Mouse (Mus musculus): ENCODE measurements around the gene Cldn9. TPM values are rescaled to one million over a fixed set of nuclear protein-coding genes. Genes with fewer than 3 reads are reported as not detected.

Gene Cldn9
- not detected for polyA plus RNA-seq (2017; shearing (Covaris generic))

GRCm38 (mm10) chr17:23683856-23684672 is at the start of gene Cldn9:
Gene Cldn9 (minus strand): TSS chr17:23684026.

DNA sequence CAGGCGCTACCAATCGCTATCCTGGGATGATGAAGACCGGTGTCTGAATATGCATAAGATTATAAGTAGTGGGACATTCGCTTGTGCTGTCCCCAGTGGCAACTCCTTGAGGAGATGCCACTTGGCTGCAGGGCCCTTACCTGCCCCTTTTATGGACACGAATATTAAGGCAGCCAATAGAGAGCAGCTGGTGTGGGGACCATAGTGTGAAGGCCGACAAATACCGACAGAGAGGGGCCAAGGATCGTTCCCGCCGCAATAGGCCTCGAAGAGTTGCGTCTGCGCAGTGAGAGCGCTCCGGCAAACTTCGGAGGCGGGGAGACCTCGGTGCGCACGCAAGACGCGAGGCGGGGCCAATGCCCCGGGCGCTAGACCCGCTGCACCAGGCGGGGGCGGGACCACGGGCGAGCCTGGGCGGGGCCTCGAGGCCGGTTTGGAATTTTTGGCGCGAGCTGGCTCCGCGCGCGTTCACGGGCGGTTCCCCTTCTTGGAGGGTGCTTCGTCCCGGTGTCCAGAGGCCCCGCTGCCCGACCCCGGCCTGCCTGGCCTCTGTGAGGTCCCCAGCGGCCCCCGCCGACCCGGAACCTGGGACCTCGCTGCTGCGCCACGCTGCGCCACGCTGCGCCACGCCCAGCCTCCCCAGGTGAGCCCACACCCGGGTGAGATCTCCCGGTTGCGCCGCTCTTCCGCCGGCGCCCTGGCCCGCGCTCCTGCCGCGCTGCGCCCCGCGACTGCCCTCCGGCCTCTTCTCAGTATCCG is 42.4 kb upstream of the Cldn9 start, which contains the start of gene Pkmyt1:
TSS of gene Pkmyt1 (plus strand) at position 338 of the 759 bp plus-strand sequence.

GRCm38 (mm10) chr17:23722376-23723125 is 38.7 kb upstream of the Cldn9 start, which contains the start of gene 1520401A03Rik:
Gene 1520401A03Rik (minus strand): TSS chr17:23722783.

DNA sequence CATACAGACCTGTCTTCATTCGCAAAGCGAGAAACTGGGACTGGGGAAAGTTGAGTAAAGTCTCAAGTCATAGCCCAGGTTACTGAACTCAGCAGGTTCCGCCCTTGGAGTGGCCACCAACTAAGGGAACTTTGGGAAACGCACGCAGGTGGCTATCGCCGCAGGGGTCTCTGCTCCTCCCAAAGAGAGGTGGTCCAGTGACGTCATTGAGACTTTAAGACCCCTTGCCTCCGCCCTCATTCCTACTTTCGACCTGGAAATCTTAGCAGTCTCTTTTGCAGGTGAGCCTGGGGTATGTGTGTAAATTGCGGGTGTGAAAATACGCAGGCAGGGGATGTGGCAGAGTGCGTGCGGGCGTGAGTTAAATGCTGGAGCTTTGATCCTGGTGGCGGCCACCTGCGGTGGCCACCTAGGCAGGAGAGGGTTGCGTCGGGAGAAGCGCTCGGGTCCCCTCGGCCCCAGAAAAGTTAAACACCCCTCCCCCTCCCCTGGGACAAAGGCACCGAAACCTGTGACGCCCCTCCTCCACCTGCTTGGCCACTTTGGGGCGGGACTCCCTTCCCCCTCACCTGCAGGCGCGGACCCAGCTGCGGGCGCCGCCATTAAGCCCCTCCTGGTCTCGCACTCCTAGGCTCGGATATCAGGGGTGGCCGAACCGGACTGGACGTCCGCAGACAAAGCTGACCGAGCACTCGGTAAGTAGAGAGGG is 4.5 kb downstream of the Cldn9 start, which contains the start of gene Cldn6:
TSS of gene Cldn6 (plus strand) at position 123 of the 709 bp plus-strand sequence.

DNA sequence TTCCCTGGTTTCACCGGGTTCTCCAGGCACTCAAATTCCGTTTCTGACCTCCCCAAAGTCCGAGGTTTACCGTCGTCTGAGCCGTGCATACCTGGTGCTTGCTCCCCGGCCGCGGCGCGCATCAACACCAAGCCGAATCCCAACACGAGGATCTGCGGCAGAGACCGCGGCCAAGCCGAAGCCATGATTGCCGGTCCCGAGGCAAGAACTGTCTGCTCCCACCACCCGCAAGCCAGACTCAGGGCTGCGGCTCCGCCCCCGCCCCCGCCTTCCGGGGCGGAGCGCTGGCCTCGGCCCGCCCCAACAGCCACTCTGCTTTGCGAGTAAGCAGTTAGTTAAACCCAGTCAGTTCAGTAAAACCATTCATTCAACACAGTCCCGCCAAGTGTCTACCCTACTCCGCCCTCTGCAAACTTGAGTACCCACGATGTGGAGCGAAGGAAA is 6.6 kb downstream of the Cldn9 start, which contains the start of gene Tnfrsf12a:
TSS of gene Tnfrsf12a (minus strand) at position 233 of the 444 bp plus-strand sequence.

GRCm38 (mm10) chr17:23673424-23674073 is 10.3 kb downstream of the Cldn9 start, which contains the start of the genes Hcfc1r1 and Thoc6:
Gene Hcfc1r1 (plus strand): TSS chr17:23673596.
Gene Thoc6 (minus strand): TSS chr17:23673882.

DNA sequence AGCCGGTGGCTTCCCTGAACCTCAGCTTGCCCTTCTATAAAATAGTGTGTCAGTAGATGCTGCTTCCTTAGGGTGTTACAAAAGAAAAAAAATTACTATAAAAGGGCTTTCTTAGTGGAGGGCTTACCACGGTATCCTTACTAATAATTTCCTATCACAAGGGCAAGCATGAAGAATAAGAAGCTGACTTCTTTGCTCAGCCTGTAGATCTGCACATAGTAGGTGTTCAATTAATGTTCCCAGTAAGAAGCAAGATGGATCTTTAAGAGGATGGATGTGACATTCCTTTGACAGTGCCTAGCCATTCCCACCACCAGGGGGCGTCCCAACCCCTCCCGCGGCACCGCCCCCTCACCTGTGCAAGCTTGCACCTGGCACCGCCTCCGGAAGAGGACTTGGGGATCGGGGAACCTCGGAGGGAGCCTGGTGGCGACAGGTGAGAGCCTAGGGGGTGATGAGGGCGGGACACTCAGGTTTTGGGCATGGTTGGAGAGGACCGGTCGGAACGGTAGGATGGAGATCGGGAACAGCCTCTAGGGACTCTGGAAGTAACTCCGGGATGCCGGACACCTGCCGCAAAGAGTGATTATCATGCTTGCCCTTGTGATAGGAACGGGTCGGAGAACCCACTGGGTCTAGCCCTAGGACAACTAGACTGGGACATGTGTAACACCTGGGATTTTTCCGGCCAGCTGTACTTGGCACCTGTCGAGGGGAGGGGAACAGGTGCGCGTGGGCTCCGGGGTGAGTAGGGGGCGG is 23.5 kb downstream of the Cldn9 start, which contains the start of gene Bicdl2:
TSS of gene Bicdl2 (plus strand) at position 390 of the 759 bp plus-strand sequence.

DNA sequence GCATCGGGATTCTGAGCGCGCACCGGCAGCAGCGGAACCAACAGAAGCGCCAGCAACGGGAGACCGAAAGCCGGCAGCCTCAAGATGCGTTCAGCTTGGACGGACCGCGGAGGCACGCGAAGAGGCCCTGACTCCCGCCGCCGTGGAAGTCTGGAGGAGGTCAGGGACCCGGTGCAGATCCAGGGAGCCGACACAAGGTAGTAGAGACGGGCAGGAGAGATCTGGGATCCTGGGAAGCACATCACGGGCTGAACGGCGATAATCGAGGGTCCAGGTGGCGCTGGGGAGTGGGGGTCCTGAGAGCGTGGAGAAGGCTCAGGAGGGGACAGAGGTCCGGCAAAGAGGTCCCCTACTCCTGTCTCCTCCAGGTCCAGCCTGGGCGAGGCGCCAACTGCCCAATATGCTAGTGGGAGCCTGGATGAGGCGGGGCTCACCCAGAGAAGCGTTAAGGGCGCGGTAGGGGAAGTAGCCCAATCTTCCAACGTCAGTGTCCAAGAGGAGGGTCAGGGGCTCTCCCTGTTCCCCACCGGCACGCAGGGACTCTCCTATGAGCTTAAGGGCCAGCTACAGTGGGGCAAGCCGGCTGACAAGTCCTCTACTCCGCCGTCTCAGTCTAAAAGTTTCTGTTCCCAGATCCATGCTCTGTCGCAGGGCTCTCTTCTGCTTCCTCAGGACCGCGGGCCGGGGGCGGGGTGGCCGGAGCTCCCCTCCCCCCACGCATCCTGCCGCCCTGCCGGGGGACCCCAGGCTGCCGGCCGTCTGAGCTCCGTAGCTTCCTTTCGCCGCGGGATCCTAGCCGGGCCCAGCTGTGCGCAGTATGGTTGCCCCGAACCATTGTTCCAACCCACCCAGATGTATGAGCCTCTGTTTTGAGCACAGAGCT is 39.0 kb downstream of the Cldn9 start, which contains the start of gene Mmp25:
TSS of gene Mmp25 (minus strand) at position 665 of the 883 bp plus-strand sequence.

Other genes with a start within 250 kb of the Cldn9 start
- not detected for gene Vmn2r117, start 204.3 kb downstream of the Cldn9 start, polyA plus RNA-seq (2017; shearing (Covaris generic))
- 18.8 TPM for gene Zfp213, start 119.8 kb downstream of the Cldn9 start, polyA plus RNA-seq (2017; shearing (Covaris generic))
- gene Zfp13, start 84.5 kb downstream of the Cldn9 start, polyA plus RNA-seq (2017; shearing (Covaris generic)): not detected
- gene Zscan10, start 83.2 kb downstream of the Cldn9 start, polyA plus RNA-seq (2017; shearing (Covaris generic)): 2.0 TPM
- 0.77 TPM for gene Mmp25, start 38.7 kb downstream of the Cldn9 start, polyA plus RNA-seq (2017; shearing (Covaris generic))
- gene Bicdl2, start 23.5 kb downstream of the Cldn9 start, polyA plus RNA-seq (2017; shearing (Covaris generic)): not detected
- gene Hcfc1r1, start 10.4 kb downstream of the Cldn9 start, polyA plus RNA-seq (2017; shearing (Covaris generic)): 68.4 TPM
- gene Thoc6, start 10.1 kb downstream of the Cldn9 start, polyA plus RNA-seq (2017; shearing (Covaris generic)): 33.8 TPM
- 9.2 TPM for gene Tnfrsf12a, start 6.6 kb downstream of the Cldn9 start, polyA plus RNA-seq (2017; shearing (Covaris generic))
- gene Cldn6, start 4.8 kb downstream of the Cldn9 start, polyA plus RNA-seq (2017; shearing (Covaris generic)): not detected
- not detected for gene 1520401A03Rik, start 38.8 kb upstream of the Cldn9 start, polyA plus RNA-seq (2017; shearing (Covaris generic))
- gene Pkmyt1, start 42.3 kb upstream of the Cldn9 start, polyA plus RNA-seq (2017; shearing (Covaris generic)): 28.6 TPM
- gene Paqr4, start 56.8 kb upstream of the Cldn9 start, polyA plus RNA-seq (2017; shearing (Covaris generic)): 10.4 TPM
- gene Kremen2, start 61.8 kb upstream of the Cldn9 start, polyA plus RNA-seq (2017; shearing (Covaris generic)): 6.0 TPM
- gene Flywch1, start 87.6 kb upstream of the Cldn9 start, polyA plus RNA-seq (2017; shearing (Covaris generic)): 34.0 TPM
- gene Flywch2, start 102.1 kb upstream of the Cldn9 start, polyA plus RNA-seq (2017; shearing (Covaris generic)): 4.5 TPM
- 568 TPM for gene Srrm2, start 106.5 kb upstream of the Cldn9 start, polyA plus RNA-seq (2017; shearing (Covaris generic))
- 672 TPM for gene Elob, start 145.1 kb upstream of the Cldn9 start, polyA plus RNA-seq (2017; shearing (Covaris generic))
- gene Prss33, start 152.0 kb upstream of the Cldn9 start, polyA plus RNA-seq (2017; shearing (Covaris generic)): 0.39 TPM
- not detected for gene Prss32, start 159.8 kb upstream of the Cldn9 start, polyA plus RNA-seq (2017; shearing (Covaris generic))
- 6.6 TPM for gene Prss41, start 160.1 kb upstream of the Cldn9 start, polyA plus RNA-seq (2017; shearing (Covaris generic))
- gene Prss21, start 184.0 kb upstream of the Cldn9 start, polyA plus RNA-seq (2017; shearing (Covaris generic)): not detected
- gene Dcpp1, start 196.8 kb upstream of the Cldn9 start, polyA plus RNA-seq (2017; shearing (Covaris generic)): not detected
- gene Dcpp2, start 196.9 kb upstream of the Cldn9 start, polyA plus RNA-seq (2017; shearing (Covaris generic)): not detected
- not detected for gene Dcpp3, start 233.4 kb upstream of the Cldn9 start, polyA plus RNA-seq (2017; shearing (Covaris generic))

All from inflammation-experienced regulatory T-cells, adult 16 weeks (primary cell).